15 mouse cellular contexts compared by ENCODE assay signal in the genomic region with DNA sequence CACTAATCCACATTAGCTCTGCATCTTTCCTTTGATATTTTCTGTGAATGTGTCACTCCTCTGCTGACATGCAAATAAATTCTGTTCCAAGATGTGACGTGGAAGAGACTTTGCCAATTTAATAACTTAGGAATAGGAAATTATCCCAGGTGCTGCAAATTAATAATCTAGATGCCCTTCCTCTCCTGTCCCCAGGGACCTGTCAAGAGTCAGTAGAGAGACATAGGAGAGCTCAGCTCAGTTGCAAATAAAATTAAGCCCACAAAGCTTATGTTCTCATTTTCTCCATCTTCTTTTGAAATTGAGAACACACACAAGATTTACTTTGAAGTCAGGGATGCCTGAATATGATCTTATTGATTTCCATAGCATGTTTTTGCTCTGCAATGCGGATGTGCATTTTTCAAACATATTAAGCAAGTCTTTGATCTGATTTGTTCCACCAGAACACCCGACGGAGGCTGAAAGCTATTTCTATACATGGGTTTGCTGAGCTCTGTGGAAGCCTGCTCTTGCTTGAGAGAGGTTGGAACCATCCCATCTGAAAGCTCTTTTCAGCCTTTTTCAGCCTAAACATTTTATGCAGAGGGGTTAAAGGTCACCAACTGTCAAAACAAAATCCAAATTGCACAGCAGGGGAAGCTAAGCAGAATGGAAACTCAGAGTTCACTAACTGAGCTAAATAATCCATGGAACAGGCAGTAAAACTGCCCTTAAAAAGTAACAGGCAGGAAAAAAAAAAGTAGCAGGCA. TPM values are rescaled to one million over a fixed set of nuclear protein-coding genes. Genes with fewer than 3 reads are reported as not detected.
DNase-seq lines count a peak whose midpoint lies in the region; ATAC-seq lines count a peak whose summit lies in the region.
"Had no signal": no experiment of that assay in that cellular context is flagged by ENCODE, and none has a peak within 500 bp of the region (broad histone marks: within the 10 kb centered on the region; RNA-seq: fewer than 3 reads in every experiment).

No protein-coding gene starts in this region.

- no peaks in the 10 kb centered on the region for H3K27me3 ChIP-seq in kidney, embryonic 15.5 days
- no peaks in the 10 kb centered on the region for H3K27me3 ChIP-seq in neural tube, embryonic 13.5 days

- peak overlapping the region; percentile 75 for H3K27ac ChIP-seq in kidney, embryonic 15.5 days
- H3K27ac ChIP-seq in neural tube, embryonic 13.5 days (replicated peaks), result 0 out of 2 replicates have a peak overlapping the region, but pooled peaks have one; percentile 13
- H3K27ac ChIP-seq: layer of hippocampus, adult 2 months had no signal

- no peaks in the 10 kb centered on the region for H3K9me3 ChIP-seq in kidney, embryonic 15.5 days (replicated peaks)
- no peaks in the 10 kb centered on the region for H3K9me3 ChIP-seq in neural tube, embryonic 13.5 days
- H3K9me3 ChIP-seq: G1E had no signal

- peaks cover 16% of the 10 kb centered on the region for H3K4me1 ChIP-seq in kidney, embryonic 15.5 days
- H3K4me1 ChIP-seq in neural tube, embryonic 13.5 days (replicated peaks), result peaks cover 7% of the 10 kb centered on the region; the same call in 1 of the 2 replicates

- H3K9ac ChIP-seq in kidney, embryonic 15.5 days, result no peak overlapping the region
- no peak overlapping the region for H3K9ac ChIP-seq in neural tube, embryonic 13.5 days

- no peak overlapping the region for H3K4me2 ChIP-seq in kidney, embryonic 15.5 days
- no peak overlapping the region for H3K4me2 ChIP-seq in neural tube, embryonic 13.5 days

- 24% methylated on average over 4 of the region's 4 CpGs for WGBS in kidney, embryonic 15.5 days
- 16% methylated on average over 4 of the region's 4 CpGs for WGBS in neural tube, embryonic 13.5 days

- H3K36me3 ChIP-seq in kidney, embryonic 15.5 days, result no peaks in the 10 kb centered on the region
- H3K36me3 ChIP-seq in neural tube, embryonic 13.5 days, result no peaks in the 10 kb centered on the region
- H3K36me3 ChIP-seq: G1E had no signal

- no peak for DNase-seq in kidney, postnatal 25 days
- DNase-seq in embryo, embryonic 9.5 days (ENCODE audit: extremely low spot score), result peak; percentile 79
- DNase-seq in kidney, postnatal 10 days, result peak; percentile 9
- no peak for DNase-seq in right cerebral cortex, postnatal 10 days (ENCODE audit: low spot score in 2 of 2)
- no peak for DNase-seq in right cerebral cortex, adult 18-20 months
- DNase-seq: adrenal gland, postnatal 10 days; cerebellum, postnatal 36 days; lung, adult 2 months had no signal

- peak; percentile 56 for ATAC-seq in kidney, embryonic 15.5 days (replicated peaks; ENCODE audit: low FRiP score)
- no peak for ATAC-seq in neural tube, embryonic 13.5 days (ENCODE audit: low read depth)
- no peak for ATAC-seq in cerebellum, adult (ENCODE audit: insufficient number of reproducible peaks, low FRiP score, low TSS enrichment)

- H3K4me3 ChIP-seq in kidney, embryonic 15.5 days (replicated peaks), result no peak overlapping the region
- H3K4me3 ChIP-seq in neural tube, embryonic 13.5 days, result no peak overlapping the region
- H3K4me3 ChIP-seq: layer of hippocampus, adult 2 months; myocyte had no signal

RNA-seq across cellular contexts. Expression of a gene that starts 26.1 kb away (rescaled TPM):
- polyA plus RNA-seq in kidney, embryonic 15.5 days (2015; fragmentation: Nextera tagmentation; extraction: Ambion mirVana), result not detected in 2 replicates
- polyA plus RNA-seq in neural tube, embryonic 13.5 days (2015; fragmentation: Nextera tagmentation; extraction: Ambion mirVana), result 0.22 TPM in 1 of 2 replicates, not detected in the other
- polyA plus RNA-seq: G1E; lung, adult 2 months; myocyte; spleen, adult 2 months had no signal

Comparison
In these comparisons a context has a peak if more than half of its experiments do, and no peak if none do; other contexts are left out.
1. DNase-seq: peak in embryo, embryonic 9.5 days (single experiment) and kidney, postnatal 10 days (single experiment); none in kidney, postnatal 25 days (0 of 2), right cerebral cortex, postnatal 10 days (0 of 2) and right cerebral cortex, adult 18-20 months (single experiment).